Mouse (Mus musculus) left cerebral cortex, postnatal 36 days (tissue): ENCODE measurements around the gene Mrgprf. TPM values are rescaled to one million over a fixed set of nuclear protein-coding genes. Genes with fewer than 3 reads are reported as not detected.

ENCODE experiments used
- DNase-seq, 2 experiments: peaks; one replicate each; pipeline ENCODE4 v3.0.0; 2021 to 2022; ENCODE audit warnings: low spot score in 2 of 2, mixed read lengths in 1 of 2
- intact Hi-C: fragments of 180-260 bp; cut with DNase I; formaldehyde crosslinking; loops from one replicate; pipeline ENCODE4 v1.15.1; 2025
- total RNA-seq, 2 experiments: library from RNA; stranded (reverse); gene quantifications; 2 replicates each; pipeline ENCODE4 v1.2.3; 2021

Mrgprf gene
- total RNA-seq, 2 experiments from 2014 or later: 1.7 to 3.0 TPM

- intact Hi-C loops: no loop called here
Measured at GRCm38 (mm10) chr7:145332376-145333041, 31.9 kb downstream of the Mrgprf start.

GRCm38 (mm10) chr7:145333936-145334335 is 33.3 kb downstream of the Mrgprf start:
- intact Hi-C loops: no loop called here
- DNase-seq: no peak

More at GRCm38 (mm10) chr7:145332376-145333041, 31.9 kb downstream of the Mrgprf start:
- DNase-seq: no peak

GRCm38 (mm10) chr7:145334428-145335027 is 33.9 kb downstream of the Mrgprf start:
- DNase-seq: no peak
- intact Hi-C loops: no loop called here

DNA sequence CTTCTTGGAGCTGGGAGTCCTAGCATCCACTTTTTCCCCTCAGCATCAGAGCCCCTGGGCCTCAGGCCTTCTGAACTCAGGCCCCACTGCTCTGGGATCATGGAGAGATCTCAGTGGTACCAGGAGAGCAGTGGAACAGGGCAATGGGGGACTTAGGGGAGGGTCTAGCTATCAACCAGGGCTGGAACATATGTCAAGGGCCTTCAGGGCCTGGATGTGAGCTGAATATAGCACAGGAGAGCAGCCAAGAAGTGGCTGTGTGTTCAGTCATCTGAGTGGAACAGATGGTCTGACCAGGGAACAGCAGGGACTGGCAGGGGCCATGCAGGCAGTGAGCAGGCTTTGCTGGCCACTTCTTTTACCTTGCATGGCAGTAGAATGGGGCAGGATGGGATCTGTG is 34.6 kb downstream of the Mrgprf start:
- intact Hi-C loops: no loop called here

GRCm38 (mm10) chr7:145335616-145336332 is 35.1 kb downstream of the Mrgprf start:
- no peak for DNase-seq
- intact Hi-C loops: no loop called here

More for the DNA sequence above, 34.6 kb downstream of the Mrgprf start:
- DNase-seq: no peak

DNA sequence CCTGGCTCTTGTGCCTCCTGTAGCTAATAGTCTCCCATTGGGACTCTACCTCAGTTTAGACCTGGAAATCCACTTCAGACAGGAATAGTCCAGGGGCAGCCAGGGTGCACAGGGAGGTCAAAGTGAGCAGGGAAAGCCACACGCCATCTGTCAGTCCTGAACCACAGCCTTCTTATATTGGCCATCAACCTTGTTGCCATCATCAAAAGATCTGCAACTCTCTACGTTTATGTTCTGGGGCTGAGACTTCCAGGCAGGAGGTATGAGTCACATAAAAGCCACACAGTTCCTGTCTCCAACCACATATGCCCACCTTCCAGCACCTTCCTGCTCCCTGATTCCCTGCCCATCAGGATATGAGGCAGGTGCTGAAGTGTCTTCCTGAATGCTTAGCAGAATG is 37.3 kb downstream of the Mrgprf start:
- intact Hi-C loops: no loop called here
- DNase-seq: no peak

DNA sequence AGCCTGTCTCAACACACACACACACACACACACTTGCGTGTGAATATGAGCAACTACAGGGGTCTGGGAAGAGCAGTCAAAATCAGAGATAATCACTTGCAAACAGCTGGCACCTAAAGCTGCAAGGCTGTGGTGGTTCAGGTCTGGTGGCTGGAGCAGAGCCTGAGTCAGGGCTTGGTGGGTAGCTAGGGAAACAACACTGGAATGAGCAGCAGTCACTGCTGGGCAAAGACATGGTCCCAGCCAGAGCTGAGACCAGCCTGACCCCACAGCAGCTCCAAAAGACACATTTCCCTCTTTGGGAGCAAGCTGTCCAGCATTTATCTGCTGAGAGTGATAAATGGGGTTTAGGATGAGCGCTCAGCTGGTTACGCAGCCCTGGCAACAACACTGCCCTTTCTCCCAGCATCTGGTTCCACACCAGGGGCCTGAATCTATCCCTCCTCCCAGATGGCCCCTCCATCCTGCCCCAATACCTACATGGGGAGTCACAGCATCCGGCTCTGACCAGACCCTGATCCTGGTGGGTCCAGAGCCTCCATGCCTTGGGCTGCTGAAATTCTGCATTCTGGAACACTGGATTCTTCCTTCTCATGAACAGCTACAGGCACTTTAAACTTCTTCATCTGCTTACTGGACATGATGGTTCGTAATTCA is 39.7 kb downstream of the Mrgprf start:
- intact Hi-C loops: no loop called here
- DNase-seq: no peak

Other genes with a start within 250 kb of the Mrgprf start
- gene 1810010D01Rik, start 92.7 kb upstream of the Mrgprf start, total RNA-seq: under 1 TPM in 1 of 2 experiments, not detected in 1; 0.63 TPM
- 1 to 10 TPM; 3.4 to 6.4 TPM for gene Tpcn2, start 16.8 kb upstream of the Mrgprf start, total RNA-seq
- not detected for gene Mrgprd, start 14.0 kb downstream of the Mrgprf start, total RNA-seq